Mouse (Mus musculus) heart, embryonic 16.5 days (tissue): ENCODE results near the gene Sema7a. TPM values are rescaled to one million over a fixed set of nuclear protein-coding genes. Genes with fewer than 3 reads are reported as not detected.

Source experiments
- ATAC-seq: fragments of 200-750 bp; cut with Nextera tagmentation; replicated peaks from 2 replicates; pipeline ENCODE4 v1.8.0; 2017; ENCODE audit warnings: moderate number of reproducible peaks; ENCODE audit not compliant: insufficient read depth, low FRiP score; ENCODE audit errors: extremely low read depth
- H3K27ac ChIP-seq: fragments of 300-500 bp; sonication (generic); 2 replicates; pipeline ENCODE4 v1.5.1; 2014; ENCODE audit warnings: mild to moderate bottlenecking, low read length, control low read depth, moderate library complexity
- H3K27me3 ChIP-seq: fragments of 300-500 bp; sonication (generic); 2 replicates; pipeline ENCODE4 v1.6.1; 2014; ENCODE audit warnings: low read length, mixed read lengths; ENCODE audit not compliant: control insufficient read depth, insufficient read depth
- H3K36me3 ChIP-seq: fragments of 300-500 bp; sonication (generic); 2 replicates; pipeline ENCODE4 v1.6.1; 2014; ENCODE audit not compliant: control insufficient read depth, insufficient read depth
- H3K4me1 ChIP-seq: fragments of 300-500 bp; sonication (generic); 2 replicates; pipeline ENCODE4 v1.6.1; 2014; ENCODE audit warnings: low read length, mixed read lengths; ENCODE audit not compliant: control insufficient read depth, insufficient read depth
- H3K4me2 ChIP-seq: fragments of 300-500 bp; sonication (generic); 2 replicates; pipeline ENCODE4 v1.6.1; 2014; ENCODE audit warnings: low read depth, mild to moderate bottlenecking, control low read depth, low read length
- H3K4me3 ChIP-seq: fragments of 300-500 bp; sonication (generic); 2 replicates; pipeline ENCODE4 v1.5.1; 2014; ENCODE audit warnings: mild to moderate bottlenecking, control low read depth, low read length
- H3K9ac ChIP-seq: fragments of 300-500 bp; sonication (generic); 2 replicates; pipeline ENCODE4 v1.6.1; 2014; ENCODE audit warnings: low read length, control low read depth
- H3K9me3 ChIP-seq: fragments of 300-500 bp; sonication (generic); replicated peaks from 2 replicates; pipeline ENCODE4 v1.6.1; 2016; ENCODE audit warnings: low read length; ENCODE audit not compliant: control insufficient read depth
- WGBS: fragments of 180-500 bp; shearing (Covaris S2); extraction: QIAGEN DNeasy Blood & Tissue Kit; methylation state at CpG from one replicate; pipeline ENCODE4 v1.1.7; 2014; 5-methylcytosine and 5-hydroxymethylcytosine counted together
- polyA plus RNA-seq: library from polyadenylated mRNA; unstranded; fragments of >200 nt; fragmentation: Nextera tagmentation; extraction: Ambion mirVana; gene quantifications from 2 replicates; pipeline ENCODE4 v1.2.1, GENCODE M21; 2015

Sema7a gene
- polyA plus RNA-seq, 1 experiment from 2014 or later, result 0.60 TPM

DNA sequence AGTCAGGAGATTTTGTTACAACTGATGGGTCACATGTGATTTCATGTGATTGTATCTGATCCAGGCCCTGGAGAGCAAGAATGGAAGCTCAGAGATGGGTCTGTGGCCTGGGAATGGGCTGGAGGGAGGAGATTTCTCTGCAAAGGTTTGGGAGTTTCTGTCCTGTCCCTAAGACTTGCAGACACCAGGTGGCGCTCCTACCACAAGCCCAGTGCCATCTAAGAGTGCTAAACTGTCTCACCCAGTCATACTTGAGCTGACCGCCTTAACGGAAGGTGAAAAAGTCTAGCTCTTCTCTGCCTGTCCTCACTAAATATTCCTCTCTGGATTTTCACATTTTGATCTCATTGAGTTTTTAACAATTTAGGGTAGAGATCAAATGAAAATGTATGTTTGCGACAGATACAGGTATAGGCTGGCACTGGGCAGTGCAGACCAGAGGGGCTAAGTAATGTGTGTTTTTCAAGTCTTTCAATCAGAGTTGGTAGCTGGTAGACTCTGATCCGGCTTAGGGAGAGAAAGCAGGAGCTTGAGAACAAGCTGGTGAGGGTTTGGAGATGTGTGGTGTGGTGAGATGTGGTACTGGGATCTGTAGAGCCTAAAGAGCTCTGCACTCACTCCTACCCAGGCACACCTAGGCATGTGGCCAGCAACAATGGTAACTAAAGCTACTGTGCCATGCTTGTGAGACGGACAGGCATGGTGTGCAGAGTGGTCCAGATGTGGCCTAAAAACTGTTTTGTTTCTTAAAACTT, 4.1 kb upstream of the Sema7a start:
- no peak overlapping the region for H3K4me2 ChIP-seq
- no peaks in the 10 kb centered on the region for H3K36me3 ChIP-seq
- no peak overlapping the region for H3K27ac ChIP-seq
- H3K4me1 ChIP-seq, result peaks cover 7% of the 10 kb centered on the region; the same call in 1 of the 2 replicates
- WGBS, result 25% methylated on average over 6 of the region's 6 CpGs
- H3K27me3 ChIP-seq, result peaks cover 9% of the 10 kb centered on the region
- no peak; the same call in 1 of the 2 replicates for ATAC-seq
- H3K4me3 ChIP-seq, result no peak overlapping the region
- H3K9me3 ChIP-seq, result no peaks in the 10 kb centered on the region
- no peak overlapping the region for H3K9ac ChIP-seq

DNA sequence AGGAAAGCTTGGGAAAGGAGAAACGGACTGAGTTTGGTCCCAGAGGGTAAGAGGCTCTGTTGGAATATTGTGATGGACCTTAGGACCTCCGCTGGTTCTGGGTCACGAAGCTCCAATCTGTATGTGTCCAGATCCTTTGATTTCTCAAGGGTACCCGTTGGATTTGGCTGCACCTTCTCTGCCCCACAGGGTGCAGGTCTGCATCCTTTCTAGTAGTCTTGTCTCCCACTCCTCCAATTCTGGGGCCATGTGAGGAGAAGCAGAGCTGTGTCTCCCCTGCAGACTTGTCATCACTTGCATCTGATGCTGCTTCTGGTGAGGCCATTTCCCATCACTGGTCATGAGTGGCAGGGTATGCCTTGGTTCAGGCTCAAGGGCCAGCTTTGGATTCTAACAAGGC, 2.7 kb upstream of the Sema7a start:
- no peak for ATAC-seq
- WGBS, result 83% methylated on average over 4 of the region's 4 CpGs
- no peaks in the 10 kb centered on the region for H3K36me3 ChIP-seq
- H3K4me1 ChIP-seq, result peaks cover 11% of the 10 kb centered on the region; the same call in 1 of the 2 replicates
- no peak overlapping the region for H3K27ac ChIP-seq
- H3K4me3 ChIP-seq, result no peak overlapping the region
- no peak overlapping the region for H3K9ac ChIP-seq
- H3K9me3 ChIP-seq, result no peaks in the 10 kb centered on the region
- peaks cover 20% of the 10 kb centered on the region for H3K27me3 ChIP-seq
- no peak overlapping the region for H3K4me2 ChIP-seq

DNA sequence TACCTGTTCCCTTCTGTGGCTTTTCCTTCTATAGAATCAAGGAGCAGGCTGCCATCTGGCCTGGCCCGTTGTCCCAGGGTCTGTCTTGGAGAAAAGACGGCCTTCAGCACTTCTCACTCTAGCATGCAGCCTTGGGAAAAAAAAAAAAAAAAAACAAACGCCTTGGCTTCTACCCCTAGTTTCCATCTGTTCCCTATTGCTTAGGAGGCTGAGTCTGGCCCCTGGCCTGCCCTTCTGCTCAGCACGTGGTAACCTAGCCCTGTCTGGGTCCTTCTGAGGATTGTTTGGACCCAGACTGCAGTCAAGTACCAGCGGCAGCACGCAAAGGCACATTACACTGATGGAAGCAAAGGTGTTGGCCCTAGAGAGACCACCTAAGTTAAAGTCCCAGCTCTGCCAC, 2.3 kb upstream of the Sema7a start:
- 67% methylated on average over 6 of the region's 6 CpGs for WGBS
- no peaks in the 10 kb centered on the region for H3K9me3 ChIP-seq
- peaks cover 11% of the 10 kb centered on the region; the same call in 1 of the 2 replicates for H3K4me1 ChIP-seq
- peaks cover 25% of the 10 kb centered on the region for H3K27me3 ChIP-seq
- no peaks in the 10 kb centered on the region for H3K36me3 ChIP-seq
- no peak overlapping the region for H3K9ac ChIP-seq
- no peak for ATAC-seq
- H3K4me2 ChIP-seq, result no peak overlapping the region
- H3K27ac ChIP-seq, result no peak overlapping the region
- H3K4me3 ChIP-seq, result no peak overlapping the region

DNA sequence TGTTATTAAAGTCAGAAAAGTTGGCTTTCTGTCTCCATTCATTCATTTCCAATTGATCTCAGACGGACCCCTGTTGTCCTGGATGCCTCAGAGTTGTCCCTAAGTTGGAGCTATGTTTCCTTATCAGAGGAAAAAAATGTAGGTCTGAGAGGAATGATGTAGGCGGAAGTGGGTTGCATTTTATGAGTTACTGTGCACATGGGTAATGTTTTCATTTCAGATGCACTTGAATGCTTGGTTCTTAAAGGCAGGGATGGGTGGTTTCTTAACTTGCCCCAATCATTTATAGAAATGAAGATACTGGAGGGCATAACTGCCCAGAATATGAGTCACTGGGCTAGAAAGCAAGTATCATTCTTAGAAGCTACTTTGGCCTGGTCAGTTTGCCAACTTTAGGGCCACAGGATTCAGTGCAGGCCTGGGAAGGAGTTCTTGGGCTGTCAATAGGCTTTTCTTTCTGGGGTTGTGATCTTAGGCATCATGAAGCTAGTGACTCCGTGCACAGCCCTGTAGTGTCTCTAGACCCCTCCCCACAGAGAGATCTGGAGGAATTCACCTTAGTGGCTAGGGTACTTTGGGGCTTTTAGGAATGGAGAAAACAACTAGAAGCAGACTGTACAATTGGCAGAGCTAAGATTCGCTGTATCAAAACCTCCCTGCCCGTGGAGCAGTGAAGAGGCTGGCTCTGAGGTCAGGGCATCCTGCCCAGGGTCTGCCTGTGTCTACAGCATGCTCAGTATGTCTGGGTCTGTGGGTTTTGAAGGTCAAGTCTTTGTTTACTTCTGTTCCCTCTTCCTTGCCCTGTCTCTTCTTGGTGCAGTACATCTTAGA, 1.5 kb upstream of the Sema7a start:
- Histone ChIP-seq H3K9ac (no peak overlapping the region), H3K4me1 (peaks cover 11% of the 10 kb centered on the region; the same call in 1 of the 2 replicates), H3K9me3 (no peaks in the 10 kb centered on the region), H3K36me3 (no peaks in the 10 kb centered on the region), H3K27me3 (peaks cover 32% of the 10 kb centered on the region), H3K4me3 (no peak overlapping the region), H3K4me2 (no peak overlapping the region), H3K27ac (no peak overlapping the region)
- WGBS, result 79% methylated on average over 5 of the region's 5 CpGs
- ATAC-seq, result no peak

DNA sequence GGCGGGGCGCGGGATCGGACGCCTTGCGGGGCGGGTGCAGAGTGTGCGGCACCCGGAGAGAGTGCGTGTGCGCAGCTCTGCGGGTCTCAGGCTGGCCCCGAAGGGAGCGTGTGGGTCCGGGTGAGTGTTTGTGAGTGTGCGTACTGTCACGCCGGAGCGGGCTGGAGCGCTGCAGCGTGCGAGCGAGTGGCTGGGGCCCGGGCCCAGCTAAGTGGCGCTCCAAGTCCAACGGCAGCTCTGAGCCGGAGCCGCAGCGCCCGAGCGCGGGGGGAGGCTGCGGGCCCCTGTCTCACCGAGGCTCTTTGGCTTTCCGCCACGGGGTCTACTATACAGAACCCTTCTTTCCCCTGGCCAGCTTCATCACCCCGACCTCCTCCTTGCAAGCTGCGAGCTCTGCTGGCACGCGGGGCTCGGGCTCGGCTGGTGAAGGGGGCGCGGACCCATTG, 460 bp downstream of the Sema7a start:
- H3K36me3 ChIP-seq, result no peaks in the 10 kb centered on the region
- H3K4me2 ChIP-seq, result peak overlapping the region; percentile 99
- under 1% methylated on average over 44 of the region's 44 CpGs for WGBS
- H3K4me3 ChIP-seq, result peak overlapping the region; percentile 79
- peak overlapping the region; percentile 80 for H3K9ac ChIP-seq
- H3K27ac ChIP-seq, result no peak overlapping the region
- H3K4me1 ChIP-seq, result peaks cover 14% of the 10 kb centered on the region
- no peaks in the 10 kb centered on the region for H3K9me3 ChIP-seq
- peaks cover 37% of the 10 kb centered on the region for H3K27me3 ChIP-seq
- ATAC-seq, result peak; percentile 46

DNA sequence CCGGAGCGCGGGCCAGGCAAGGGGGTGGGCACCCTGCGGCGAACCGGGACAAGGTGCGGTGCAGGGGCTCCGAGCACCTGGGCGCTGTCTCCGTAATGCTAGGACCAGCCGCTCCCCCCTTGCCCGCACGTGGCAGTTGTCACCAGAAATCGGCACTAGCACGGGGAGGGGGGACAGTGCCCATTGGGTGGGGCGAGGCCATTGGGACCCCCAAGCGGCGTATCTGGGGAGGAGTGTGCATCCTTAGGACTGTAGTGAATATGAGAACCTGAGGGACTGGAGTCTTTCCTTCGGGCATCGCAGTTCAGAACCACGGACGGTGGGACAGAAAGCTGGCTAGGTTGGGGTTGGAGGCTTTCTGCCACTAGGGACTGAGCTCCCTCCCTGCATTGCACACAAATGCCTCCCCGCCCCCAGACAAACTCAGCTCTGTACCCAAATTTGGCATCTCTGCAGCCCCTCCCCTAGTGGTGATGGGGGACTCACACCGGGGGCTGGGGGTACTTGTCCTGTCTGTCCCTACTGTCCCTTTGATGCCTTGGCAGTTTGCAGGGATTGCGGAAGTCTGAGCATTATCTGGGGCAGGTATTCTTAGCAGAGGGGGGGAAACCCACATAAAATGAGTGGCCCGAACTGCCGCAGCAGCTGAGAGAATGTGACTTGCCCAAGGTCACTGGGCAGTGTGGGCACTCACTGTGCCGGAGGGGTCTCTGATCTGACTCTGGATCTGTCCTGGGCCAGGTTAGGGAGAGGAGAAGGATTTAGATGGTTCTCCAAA, 1.1 kb downstream of the Sema7a start:
- peaks cover 40% of the 10 kb centered on the region for H3K27me3 ChIP-seq
- 3% methylated on average over 28 of the region's 28 CpGs for WGBS
- ATAC-seq, result no peak
- H3K4me1 ChIP-seq, result peaks cover 13% of the 10 kb centered on the region
- H3K9ac ChIP-seq, result peak overlapping the region; percentile 80
- peak overlapping the region; percentile 79 for H3K4me3 ChIP-seq
- no peaks in the 10 kb centered on the region for H3K36me3 ChIP-seq
- peak overlapping the region; percentile 99 for H3K4me2 ChIP-seq
- H3K9me3 ChIP-seq, result no peaks in the 10 kb centered on the region
- no peak overlapping the region for H3K27ac ChIP-seq

DNA sequence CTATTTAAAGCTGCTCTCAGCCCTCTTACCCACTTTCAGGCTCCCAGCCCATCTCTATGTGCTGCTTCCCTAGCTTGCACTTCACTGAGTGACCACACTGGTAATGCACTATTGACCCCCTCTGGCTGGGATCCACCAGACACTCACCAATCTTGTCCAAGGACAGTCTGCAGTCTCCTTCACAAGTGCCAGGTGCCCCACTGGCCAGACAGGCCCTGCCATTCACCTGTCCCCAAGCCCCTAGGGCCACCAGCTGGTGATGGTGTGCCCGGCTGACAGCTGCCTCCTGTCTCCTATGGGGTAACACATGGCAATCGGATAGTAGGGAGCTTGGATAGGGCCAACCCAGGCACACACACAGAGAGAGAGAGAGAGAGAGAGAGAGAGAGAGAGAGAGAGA, 2.1 kb downstream of the Sema7a start:
- H3K27me3 ChIP-seq, result peaks cover 40% of the 10 kb centered on the region
- peak overlapping the region; percentile 99 for H3K4me2 ChIP-seq
- peaks cover 13% of the 10 kb centered on the region for H3K4me1 ChIP-seq
- 52% methylated on average over 2 of the region's 2 CpGs for WGBS
- H3K9me3 ChIP-seq, result no peaks in the 10 kb centered on the region
- no peak overlapping the region for H3K27ac ChIP-seq
- no peak overlapping the region for H3K9ac ChIP-seq
- ATAC-seq, result no peak
- H3K4me3 ChIP-seq, result peak overlapping the region; percentile 79
- no peaks in the 10 kb centered on the region for H3K36me3 ChIP-seq

DNA sequence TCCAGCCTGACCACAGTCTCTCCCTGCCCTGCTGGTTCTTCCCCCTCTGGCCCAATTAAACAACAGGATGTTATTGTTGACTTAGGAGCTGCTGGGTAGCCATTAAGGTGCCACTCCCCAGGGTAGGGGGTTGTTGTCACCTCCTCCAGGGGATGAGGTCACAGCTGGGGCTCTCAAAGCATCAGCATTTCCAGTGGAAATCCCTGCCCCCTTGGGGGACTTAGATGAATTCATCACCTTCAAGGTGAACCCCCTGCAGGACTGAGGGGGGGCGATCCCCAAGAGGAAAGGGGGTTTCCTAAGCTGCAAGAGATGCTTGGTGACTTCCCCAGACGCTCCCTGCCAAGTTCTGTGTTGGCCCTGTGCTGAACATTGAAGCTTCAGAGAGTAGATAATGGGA, 3.2 kb downstream of the Sema7a start:
- WGBS, result 31% methylated on average over 2 of the region's 2 CpGs
- peaks cover 40% of the 10 kb centered on the region for H3K27me3 ChIP-seq

More for the DNA sequence above, 3.2 kb downstream of the Sema7a start:
- no peak overlapping the region for H3K4me3 ChIP-seq
- no peak overlapping the region for H3K9ac ChIP-seq
- H3K4me1 ChIP-seq, result peaks cover 13% of the 10 kb centered on the region
- H3K36me3 ChIP-seq, result no peaks in the 10 kb centered on the region
- ATAC-seq, result no peak
- peak overlapping the region; percentile 99 for H3K4me2 ChIP-seq
- no peaks in the 10 kb centered on the region for H3K9me3 ChIP-seq
- H3K27ac ChIP-seq, result no peak overlapping the region
